Mouse (Mus musculus) lung, postnatal 25 days (tissue): ENCODE measurements around the gene Retreg3.

Experiments used
- DNase-seq: peaks from one replicate; pipeline ENCODE4 v3.0.0; 2022; ENCODE audit warnings: low spot score

Retreg3 gene

GRCm38 (mm10) chr11:101051617-101052016 lies 68.1 kb downstream of the Retreg3 start:
- no peak for DNase-seq

- no peak for DNase-seq
Observed at GRCm38 (mm10) chr11:101051051-101051493, 68.6 kb downstream of the Retreg3 start.

- no peak for DNase-seq
Observed at GRCm38 (mm10) chr11:101050359-101050758, 69.3 kb downstream of the Retreg3 start.

GRCm38 (mm10) chr11:101047502-101047901 lies 72.2 kb downstream of the Retreg3 start:
- no peak for DNase-seq

GRCm38 (mm10) chr11:101046440-101046839 lies 73.3 kb downstream of the Retreg3 start:
- DNase-seq = no peak
